Mouse (Mus musculus): ENCODE results near the gene G6pc3. TPM values are rescaled to one million over a fixed set of nuclear protein-coding genes. Genes with fewer than 3 reads are reported as not detected.

Gene G6pc3
- polyA plus RNA-seq, 1 experiment from 2014 or later, result 33.3 TPM

GRCm38 (mm10) chr11:102168689-102169088 is 20.7 kb upstream of the G6pc3 start:
- Histone ChIP-seq H3K36me3 (replicated peaks; ENCODE audit: control insufficient read depth, insufficient read depth, low read depth, low read length) (no peaks in the 10 kb centered on the region; the same call in 1 of the 2 replicates), H3K4me2 (ENCODE audit: low read depth, low read length) (no peak overlapping the region), H3K4me3 (ENCODE audit: low read depth, low read length) (no peak overlapping the region), H3K9ac (replicated peaks; ENCODE audit: low read length) (no peak overlapping the region), H3K9me3 (replicated peaks; ENCODE audit: control insufficient read depth, low read length) (no peaks in the 10 kb centered on the region), H3K27ac (replicated peaks; ENCODE audit: low read depth, low read length) (no peak overlapping the region), H3K27me3 (ENCODE audit: control insufficient read depth, insufficient read depth, low read length) (no peaks in the 10 kb centered on the region), H3K4me1 (ENCODE audit: control insufficient read depth, insufficient read depth, low read length) (no peaks in the 10 kb centered on the region)
- no peak for DNase-seq (ENCODE audit: low spot score)
- no peak for ATAC-seq (replicated peaks; ENCODE audit: insufficient number of reproducible peaks, low FRiP score, low TSS enrichment, low read depth)
- 88% methylated on average over 5 of the region's 5 CpGs for whole genome bisulfite sequencing

DNA sequence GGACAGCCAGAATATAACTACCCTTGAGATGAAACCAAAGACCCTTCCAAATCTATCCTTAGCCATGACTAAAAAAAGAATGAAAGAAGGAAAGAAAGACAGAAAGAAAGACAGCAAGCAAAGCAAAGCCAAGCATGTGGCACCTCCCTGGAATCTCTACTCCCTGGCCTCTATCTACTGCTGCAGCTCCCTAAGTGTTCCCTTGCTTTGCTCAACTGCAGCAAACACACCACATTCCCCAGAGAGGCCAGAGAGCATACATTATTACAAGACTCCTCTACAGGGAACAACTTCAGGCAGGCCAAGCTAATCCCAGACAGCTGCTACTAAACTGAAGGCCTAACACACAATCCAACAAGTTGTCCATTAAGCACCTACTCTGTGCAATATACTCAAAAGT is 9.6 kb upstream of the G6pc3 start:
- no peak overlapping the region for H3K4me2 ChIP-seq (ENCODE audit: low read depth, low read length)
- no peak overlapping the region for H3K4me3 ChIP-seq (ENCODE audit: low read depth, low read length)
- H3K9me3 ChIP-seq (replicated peaks; ENCODE audit: control insufficient read depth, low read length), result no peaks in the 10 kb centered on the region
- no peak overlapping the region for H3K27ac ChIP-seq (replicated peaks; ENCODE audit: low read depth, low read length)
- H3K36me3 ChIP-seq (replicated peaks; ENCODE audit: control insufficient read depth, insufficient read depth, low read depth, low read length), result no peaks in the 10 kb centered on the region; the same call in 1 of the 2 replicates
- no peaks in the 10 kb centered on the region for H3K4me1 ChIP-seq (ENCODE audit: control insufficient read depth, insufficient read depth, low read length)
- ATAC-seq (replicated peaks; ENCODE audit: insufficient number of reproducible peaks, low FRiP score, low TSS enrichment, low read depth) (no peak), DNase-seq (ENCODE audit: low spot score) (no peak)
- no peaks in the 10 kb centered on the region for H3K27me3 ChIP-seq (ENCODE audit: control insufficient read depth, insufficient read depth, low read length)
- no peak overlapping the region for H3K9ac ChIP-seq (replicated peaks; ENCODE audit: low read length)

DNA sequence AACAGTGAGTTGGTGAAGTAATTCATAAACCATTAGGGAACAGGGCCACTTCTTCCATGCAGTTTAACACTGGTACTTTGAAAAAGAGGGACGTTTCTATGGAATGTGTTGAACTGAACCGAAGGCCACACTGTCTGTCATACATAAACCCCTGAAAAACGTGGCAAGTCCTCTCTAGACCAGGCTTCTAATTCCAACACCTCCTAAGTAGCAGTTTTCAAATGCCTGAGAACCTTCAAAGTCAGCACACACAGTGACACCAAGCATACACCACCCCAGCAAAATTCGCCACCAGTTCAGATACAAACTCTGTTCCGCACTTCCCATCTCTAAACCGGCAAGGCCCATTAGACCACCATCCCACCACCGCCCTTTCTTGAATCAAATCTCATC is 5.2 kb upstream of the G6pc3 start:
- DNase-seq (ENCODE audit: low spot score) (no peak), ATAC-seq (replicated peaks; ENCODE audit: insufficient number of reproducible peaks, low FRiP score, low TSS enrichment, low read depth) (peak; percentile 26; the same call in 1 of the 2 replicates)
- 7% methylated on average over 7 of the region's 7 CpGs for WGBS
- Histone ChIP-seq H3K27ac (replicated peaks; ENCODE audit: low read depth, low read length) (peak overlapping the region; percentile 79), H3K4me3 (ENCODE audit: low read depth, low read length) (peak overlapping the region; percentile 78), H3K27me3 (ENCODE audit: control insufficient read depth, insufficient read depth, low read length) (no peaks in the 10 kb centered on the region), H3K4me1 (ENCODE audit: control insufficient read depth, insufficient read depth, low read length) (no peaks in the 10 kb centered on the region), H3K9ac (replicated peaks; ENCODE audit: low read length) (peak overlapping the region; percentile 85), H3K36me3 (replicated peaks; ENCODE audit: control insufficient read depth, insufficient read depth, low read depth, low read length) (no peaks in the 10 kb centered on the region; the same call in 1 of the 2 replicates), H3K9me3 (replicated peaks; ENCODE audit: control insufficient read depth, low read length) (no peaks in the 10 kb centered on the region), H3K4me2 (ENCODE audit: low read depth, low read length) (peak overlapping the region; percentile 71)

DNA sequence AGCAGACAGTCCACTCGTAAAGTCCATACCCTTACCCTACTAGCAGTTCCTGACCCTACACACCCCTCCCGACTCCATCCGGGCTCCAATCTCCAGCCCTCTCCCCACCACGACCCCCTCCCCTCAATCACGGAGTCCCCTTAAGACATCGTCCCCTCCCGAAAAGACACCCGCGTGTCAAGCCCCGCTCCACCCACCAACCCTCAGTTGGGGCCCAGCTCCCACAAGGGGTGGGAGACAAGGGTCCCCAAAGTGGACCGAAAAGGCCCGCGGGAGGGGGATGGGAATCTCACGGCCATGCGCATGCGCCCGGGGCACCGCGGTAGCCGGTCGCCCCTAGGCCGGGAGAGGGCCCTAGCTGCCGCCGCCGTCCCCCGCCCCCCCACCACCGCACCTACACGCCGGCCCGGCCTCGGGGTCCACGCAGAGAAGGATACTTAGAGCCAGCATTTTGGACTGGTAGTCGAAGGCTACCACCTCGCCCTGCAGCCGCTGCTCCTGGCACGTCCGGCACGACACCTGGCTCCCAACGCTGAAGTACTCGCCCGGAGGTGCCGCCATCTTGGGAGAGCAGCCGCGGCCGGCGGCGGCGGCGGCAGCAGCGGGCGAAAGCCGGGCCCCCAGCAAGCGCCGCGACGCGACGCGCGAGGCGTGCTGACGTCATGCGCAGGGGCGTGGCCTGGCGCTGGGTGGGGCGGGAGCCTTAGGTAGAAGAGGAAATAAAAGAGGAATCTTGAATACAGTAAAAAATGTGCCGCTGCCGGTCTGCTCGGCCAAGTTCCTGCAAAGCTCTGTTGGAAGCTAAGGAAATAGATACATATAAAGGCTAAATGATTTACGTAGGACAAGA is 4.5 kb upstream of the G6pc3 start, which contains the start of gene Lsm12:
Lsm12 (minus strand) TSS at position 651 of the 850 bp plus-strand sequence.
- DNase-seq (ENCODE audit: low spot score) (peak; percentile 97), ATAC-seq (replicated peaks; ENCODE audit: insufficient number of reproducible peaks, low FRiP score, low TSS enrichment, low read depth) (peak; percentile 64)
- peak within 1 kb of the TSS; percentile 71 for H3K4me2 ChIP-seq (ENCODE audit: low read depth, low read length)
- WGBS, result under 1% methylated on average over 64 of the region's 70 CpGs
- H3K36me3 ChIP-seq (replicated peaks; ENCODE audit: control insufficient read depth, insufficient read depth, low read depth, low read length), result no peaks in the 10 kb centered on the region; the same call in 1 of the 2 replicates
- no peaks in the 10 kb centered on the region for H3K4me1 ChIP-seq (ENCODE audit: control insufficient read depth, insufficient read depth, low read length)
- H3K27me3 ChIP-seq (ENCODE audit: control insufficient read depth, insufficient read depth, low read length), result no peaks in the 10 kb centered on the region
- peak within 1 kb of the TSS; percentile 78 for H3K4me3 ChIP-seq (ENCODE audit: low read depth, low read length)
- peak within 1 kb of the TSS; percentile 79 for H3K27ac ChIP-seq (replicated peaks; ENCODE audit: low read depth, low read length)
- H3K9me3 ChIP-seq (replicated peaks; ENCODE audit: control insufficient read depth, low read length), result no peaks in the 10 kb centered on the region
- peak within 1 kb of the TSS; percentile 85 for H3K9ac ChIP-seq (replicated peaks; ENCODE audit: low read length)

GRCm38 (mm10) chr11:102185677-102186076 is 3.7 kb upstream of the G6pc3 start:
- WGBS, result 64% methylated on average over 3 of the region's 3 CpGs
- no peak overlapping the region for H3K27ac ChIP-seq (replicated peaks; ENCODE audit: low read depth, low read length)
- DNase-seq (ENCODE audit: low spot score), result no peak
- H3K36me3 ChIP-seq (replicated peaks; ENCODE audit: control insufficient read depth, insufficient read depth, low read depth, low read length), result no peaks in the 10 kb centered on the region; the same call in 1 of the 2 replicates
- H3K4me3 ChIP-seq (ENCODE audit: low read depth, low read length), result peak overlapping the region; percentile 78
- no peak overlapping the region for H3K9ac ChIP-seq (replicated peaks; ENCODE audit: low read length)
- no peaks in the 10 kb centered on the region for H3K9me3 ChIP-seq (replicated peaks; ENCODE audit: control insufficient read depth, low read length)
- no peaks in the 10 kb centered on the region for H3K4me1 ChIP-seq (ENCODE audit: control insufficient read depth, insufficient read depth, low read length)
- H3K27me3 ChIP-seq (ENCODE audit: control insufficient read depth, insufficient read depth, low read length), result no peaks in the 10 kb centered on the region
- H3K4me2 ChIP-seq (ENCODE audit: low read depth, low read length), result peak overlapping the region; percentile 71
- ATAC-seq (replicated peaks; ENCODE audit: insufficient number of reproducible peaks, low FRiP score, low TSS enrichment, low read depth), result no peak

DNA sequence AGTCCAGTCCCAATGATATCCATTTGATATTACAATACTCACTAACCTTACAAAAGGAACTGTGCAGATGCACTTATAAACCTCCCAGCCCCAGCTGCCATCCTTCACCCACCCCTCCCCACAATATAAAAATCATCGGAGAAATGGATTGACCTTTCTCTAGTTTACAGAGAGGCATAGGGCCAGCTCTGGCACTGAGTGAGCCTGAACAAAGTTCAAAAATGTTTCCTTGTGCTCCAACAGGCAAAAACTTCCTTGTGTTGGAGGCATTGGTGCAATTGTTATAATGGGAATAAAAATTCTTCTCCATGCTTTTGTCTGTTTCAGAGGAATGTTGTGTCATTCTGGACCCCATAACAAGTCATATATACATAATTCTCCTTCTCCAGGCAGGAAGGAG is 3.2 kb upstream of the G6pc3 start:
- Histone ChIP-seq H3K4me3 (ENCODE audit: low read depth, low read length) (no peak overlapping the region), H3K4me1 (ENCODE audit: control insufficient read depth, insufficient read depth, low read length) (no peaks in the 10 kb centered on the region), H3K4me2 (ENCODE audit: low read depth, low read length) (no peak overlapping the region), H3K9ac (replicated peaks; ENCODE audit: low read length) (no peak overlapping the region), H3K27me3 (ENCODE audit: control insufficient read depth, insufficient read depth, low read length) (no peaks in the 10 kb centered on the region), H3K9me3 (replicated peaks; ENCODE audit: control insufficient read depth, low read length) (no peaks in the 10 kb centered on the region), H3K36me3 (replicated peaks; ENCODE audit: control insufficient read depth, insufficient read depth, low read depth, low read length) (no peaks in the 10 kb centered on the region; the same call in 1 of the 2 replicates), H3K27ac (replicated peaks; ENCODE audit: low read depth, low read length) (no peak overlapping the region)
- no peak for DNase-seq (ENCODE audit: low spot score)
- WGBS, result 95% methylated on average over 1 of the region's 1 CpGs
- no peak for ATAC-seq (replicated peaks; ENCODE audit: insufficient number of reproducible peaks, low FRiP score, low TSS enrichment, low read depth)

GRCm38 (mm10) chr11:102188980-102189379 is 440 bp upstream of the G6pc3 start:
- DNase-seq (ENCODE audit: low spot score), result no peak
- H3K27me3 ChIP-seq (ENCODE audit: control insufficient read depth, insufficient read depth, low read length), result no peaks in the 10 kb centered on the region
- H3K4me2 ChIP-seq (ENCODE audit: low read depth, low read length), result peak overlapping the region; percentile 73
- WGBS, result 68% methylated on average over 6 of the region's 6 CpGs
- H3K27ac ChIP-seq (replicated peaks; ENCODE audit: low read depth, low read length), result no peak overlapping the region
- H3K4me1 ChIP-seq (ENCODE audit: control insufficient read depth, insufficient read depth, low read length), result no peaks in the 10 kb centered on the region
- H3K36me3 ChIP-seq (replicated peaks; ENCODE audit: control insufficient read depth, insufficient read depth, low read depth, low read length), result no peaks in the 10 kb centered on the region; the same call in none of the 2 replicates
- no peaks in the 10 kb centered on the region for H3K9me3 ChIP-seq (replicated peaks; ENCODE audit: control insufficient read depth, low read length)
- peak overlapping the region; percentile 71 for H3K9ac ChIP-seq (replicated peaks; ENCODE audit: low read length)
- peak overlapping the region; percentile 55; the same call in 1 of the 2 replicates for H3K4me3 ChIP-seq (ENCODE audit: low read depth, low read length)
- no peak for ATAC-seq (replicated peaks; ENCODE audit: insufficient number of reproducible peaks, low FRiP score, low TSS enrichment, low read depth)

GRCm38 (mm10) chr11:102190848-102191247 is 1.4 kb downstream of the G6pc3 start:
- Histone ChIP-seq H3K36me3 (replicated peaks; ENCODE audit: control insufficient read depth, insufficient read depth, low read depth, low read length) (peaks cover 1% of the 10 kb centered on the region), H3K9ac (replicated peaks; ENCODE audit: low read length) (0 out of 2 replicates have a peak overlapping the region, but pooled peaks have one; percentile 23), H3K4me2 (ENCODE audit: low read depth, low read length) (peak overlapping the region; percentile 73), H3K4me1 (ENCODE audit: control insufficient read depth, insufficient read depth, low read length) (no peaks in the 10 kb centered on the region), H3K27ac (replicated peaks; ENCODE audit: low read depth, low read length) (no peak overlapping the region), H3K9me3 (replicated peaks; ENCODE audit: control insufficient read depth, low read length) (no peaks in the 10 kb centered on the region), H3K27me3 (ENCODE audit: control insufficient read depth, insufficient read depth, low read length) (no peaks in the 10 kb centered on the region), H3K4me3 (ENCODE audit: low read depth, low read length) (no peak overlapping the region)
- WGBS, result 48% methylated on average over 4 of the region's 4 CpGs
- ATAC-seq (replicated peaks; ENCODE audit: insufficient number of reproducible peaks, low FRiP score, low TSS enrichment, low read depth) (no peak), DNase-seq (ENCODE audit: low spot score) (no peak)
